ENCODE assay signal across 19 mouse cellular contexts in the genomic region with DNA sequence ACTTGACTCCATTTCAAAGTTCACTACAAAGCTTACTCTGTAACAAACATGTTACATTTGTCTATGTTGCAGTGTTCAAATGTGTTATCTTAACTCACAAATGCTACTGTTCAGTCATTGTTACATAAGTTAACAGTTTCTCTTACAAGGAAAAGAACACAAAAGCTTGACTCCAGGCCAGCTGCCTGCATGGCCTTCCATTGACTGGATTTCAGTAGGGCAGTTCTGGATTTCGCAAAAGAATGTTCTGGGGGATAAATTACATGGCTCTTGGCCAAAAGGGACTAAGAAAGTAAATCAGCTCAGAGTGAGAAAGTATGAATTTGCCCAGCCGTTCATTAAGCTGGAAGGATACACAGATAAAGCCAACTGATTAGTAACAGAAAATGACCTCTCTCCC. TPM values are rescaled to one million over a fixed set of nuclear protein-coding genes. Genes with fewer than 3 reads are reported as not detected.
DNase-seq lines count a peak whose midpoint lies in the region; ATAC-seq and TF ChIP-seq lines count a peak whose summit lies in the region.
"Had no signal": no experiment of that assay in that cellular context is flagged by ENCODE, and none has a peak within 500 bp of the region (broad histone marks: within the 10 kb centered on the region; RNA-seq: fewer than 3 reads in every experiment).

No protein-coding gene starts in this region.

- H3K4me2 ChIP-seq in lung, embryonic 14.5 days = no peak overlapping the region
- no peak overlapping the region for H3K4me2 ChIP-seq in forebrain, postnatal 0 days (ENCODE audit: low read depth)
- H3K4me2 ChIP-seq: liver, embryonic 11.5 days; lung, embryonic 15.5 days; stomach, embryonic 15.5 days had no signal

- H3K27ac ChIP-seq in gastrocnemius, adult 2 months = peak overlapping the region; percentile 38
- H3K27ac ChIP-seq in lung, embryonic 14.5 days (ENCODE audit: low read depth) = no peak overlapping the region
- no peak overlapping the region for H3K27ac ChIP-seq in forebrain, postnatal 0 days (ENCODE audit: low read depth, low read length)
- H3K27ac ChIP-seq: hindbrain, embryonic 10.5 days; layer of hippocampus, adult 2 months; lung, embryonic 15.5 days; stomach, embryonic 15.5 days had no signal

- H3K36me3 ChIP-seq in lung, embryonic 14.5 days (ENCODE audit: insufficient read depth) = no peaks in the 10 kb centered on the region
- no peaks in the 10 kb centered on the region for H3K36me3 ChIP-seq in forebrain, postnatal 0 days (ENCODE audit: insufficient read depth)
- H3K36me3 ChIP-seq: hindbrain, embryonic 10.5 days; lung, embryonic 15.5 days; stomach, embryonic 15.5 days had no signal

- DNase-seq in gastrocnemius, adult 2 months = no peak
- DNase-seq in gastrocnemius, adult 18-20 months (ENCODE audit: low spot score) = no peak
- peak; percentile 18 to 41 for DNase-seq in kidney, postnatal 36 days
- DNase-seq in kidney, adult 11 months = no peak
- peak; percentile 59 for DNase-seq in lung, embryonic 14.5 days
- DNase-seq in lung, postnatal 36 days = peak; percentile 60
- DNase-seq in forebrain, postnatal 0 days = no peak
- DNase-seq: B cell, adult 2 months; cerebellum, adult 2 months; cerebellum, postnatal 36 days; gastrocnemius, postnatal 14 days; kidney, adult 18-20 months; right cerebral cortex, postnatal 14 days had no signal

- no peak for ATAC-seq in lung, embryonic 14.5 days (ENCODE audit: insufficient read depth)
- ATAC-seq in forebrain, postnatal 0 days = no peak
- ATAC-seq: midbrain, embryonic 16.5 days had no signal

- H3K4me3 ChIP-seq in gastrocnemius, adult 2 months = no peak overlapping the region
- H3K4me3 ChIP-seq in lung, embryonic 14.5 days (ENCODE audit: low read depth, low read length) = no peak overlapping the region
- no peak overlapping the region for H3K4me3 ChIP-seq in forebrain, postnatal 0 days (ENCODE audit: low read depth, low read length)
- H3K4me3 ChIP-seq: hindbrain, embryonic 10.5 days; layer of hippocampus, adult 2 months; lung, embryonic 15.5 days; stomach, embryonic 15.5 days had no signal

- 35% methylated on average over 2 of the region's 2 CpGs for WGBS in lung, embryonic 14.5 days
- WGBS in forebrain, postnatal 0 days = 60% methylated on average over 2 of the region's 2 CpGs

- no peak overlapping the region for H3K9ac ChIP-seq in lung, embryonic 14.5 days
- no peak overlapping the region for H3K9ac ChIP-seq in forebrain, postnatal 0 days
- H3K9ac ChIP-seq: lung, embryonic 15.5 days; stomach, embryonic 15.5 days had no signal

- TF ChIP-seq CTCF in gastrocnemius, adult 2 months (IDR thresholded peaks at IDR 0.05) = no peak
- no peak for TF ChIP-seq CTCF in lung, embryonic 14.5 days (IDR thresholded peaks at IDR 0.05; ENCODE audit: low read depth)
- no peak for TF ChIP-seq CTCF in forebrain, postnatal 0 days (IDR thresholded peaks at IDR 0.05; ENCODE audit: low read depth)

- intact Hi-C loops in gastrocnemius, adult 2 months (cut with DNase I) = no loop called here

- no peaks in the 10 kb centered on the region for H3K27me3 ChIP-seq in lung, embryonic 14.5 days (ENCODE audit: insufficient read depth, low read length)
- H3K27me3 ChIP-seq in forebrain, postnatal 0 days (ENCODE audit: insufficient read depth, low read length) = no peaks in the 10 kb centered on the region
- H3K27me3 ChIP-seq: lung, embryonic 15.5 days had no signal

- no peaks in the 10 kb centered on the region for H3K9me3 ChIP-seq in lung, embryonic 14.5 days (ENCODE audit: low read depth, low read length)
- no peaks in the 10 kb centered on the region for H3K9me3 ChIP-seq in forebrain, postnatal 0 days (ENCODE audit: low read length)
- H3K9me3 ChIP-seq: hindbrain, embryonic 10.5 days; lung, embryonic 15.5 days; stomach, embryonic 15.5 days had no signal

- H3K4me1 ChIP-seq in lung, embryonic 14.5 days (ENCODE audit: insufficient read depth) = no peaks in the 10 kb centered on the region
- H3K4me1 ChIP-seq in forebrain, postnatal 0 days (ENCODE audit: insufficient read depth) = no peaks in the 10 kb centered on the region
- H3K4me1 ChIP-seq: hindbrain, embryonic 10.5 days; stomach, embryonic 15.5 days had no signal

RNA-seq across cellular contexts. Expression of a gene that starts 9.7 kb away (rescaled TPM):
- total RNA-seq in gastrocnemius, adult 2 months (2021) = 10 to 100 TPM; 23.3 to 27.9 TPM
- 10 to 100 TPM; 22.4 to 25.2 TPM for total RNA-seq in gastrocnemius, adult 18-20 months (2021)
- 21.0 and 22.6 TPM in 2 replicates for polyA plus RNA-seq in lung, embryonic 14.5 days (2014; fragmentation: Nextera tagmentation; extraction: Ambion mirVana)
- total RNA-seq in forebrain, postnatal 0 days (2014; rRNA removed) = 23.6 and 31.8 TPM in 2 replicates
- polyA plus RNA-seq in forebrain, postnatal 0 days (2015; fragmentation: Nextera tagmentation; extraction: Ambion mirVana) = 7.2 and 9.2 TPM in 2 replicates

Comparison
In these comparisons a context has a peak if more than half of its experiments do, and no peak if none do; other contexts are left out.
1. DNase-seq: peak in kidney, postnatal 36 days (2 of 2), lung, embryonic 14.5 days (single experiment) and lung, postnatal 36 days (single experiment); none in gastrocnemius, adult 2 months (single experiment), gastrocnemius, adult 18-20 months (single experiment), kidney, adult 11 months (single experiment) and forebrain, postnatal 0 days (single experiment).